Mouse (Mus musculus): ENCODE measurements around the gene Serpine1.
A peak's percentile ranks its signal among the peaks of the same experiment; 100 is the strongest.
"Not testable (repeated sequence)": the region's sequence is repeated elsewhere in the genome, so short reads cannot be mapped to it uniquely, and the experiment has no call there.

The Serpine1 gene

GRCm38 (mm10) chr5:137072079-137072960 is at the start of gene Serpine1:
Serpine1 (minus strand) TSS chr5:137072268.
- peak; percentile 87 to 94 for DNase-seq

- no peak for DNase-seq
Observed at GRCm38 (mm10) chr5:137121280-137121679, 49.2 kb upstream of the Serpine1 start.

GRCm38 (mm10) chr5:137118878-137119277 is 46.8 kb upstream of the Serpine1 start:
- DNase-seq = no peak

GRCm38 (mm10) chr5:137117994-137118393 is 45.9 kb upstream of the Serpine1 start:
- not testable (repeated sequence) for DNase-seq

DNA sequence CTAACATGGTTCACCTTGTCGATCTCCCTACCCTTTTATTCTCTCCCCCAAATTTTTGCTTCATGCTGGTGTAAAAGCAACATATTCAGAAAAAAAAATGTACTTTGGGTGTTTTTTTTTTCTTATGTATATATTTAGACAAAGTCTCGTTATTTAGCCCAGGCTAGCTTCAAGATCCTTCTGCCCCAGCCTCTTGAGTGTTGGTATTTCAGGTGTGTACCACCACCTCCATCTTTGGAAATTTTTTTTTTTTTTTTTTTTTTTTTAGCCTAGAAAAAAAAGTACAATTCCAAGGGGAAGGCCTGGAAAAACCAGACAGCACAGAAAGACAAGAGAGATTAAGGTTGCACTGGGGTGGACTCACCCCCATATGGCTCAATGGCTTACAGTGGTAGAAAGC is 44.9 kb upstream of the Serpine1 start:
- no peak for DNase-seq

DNA sequence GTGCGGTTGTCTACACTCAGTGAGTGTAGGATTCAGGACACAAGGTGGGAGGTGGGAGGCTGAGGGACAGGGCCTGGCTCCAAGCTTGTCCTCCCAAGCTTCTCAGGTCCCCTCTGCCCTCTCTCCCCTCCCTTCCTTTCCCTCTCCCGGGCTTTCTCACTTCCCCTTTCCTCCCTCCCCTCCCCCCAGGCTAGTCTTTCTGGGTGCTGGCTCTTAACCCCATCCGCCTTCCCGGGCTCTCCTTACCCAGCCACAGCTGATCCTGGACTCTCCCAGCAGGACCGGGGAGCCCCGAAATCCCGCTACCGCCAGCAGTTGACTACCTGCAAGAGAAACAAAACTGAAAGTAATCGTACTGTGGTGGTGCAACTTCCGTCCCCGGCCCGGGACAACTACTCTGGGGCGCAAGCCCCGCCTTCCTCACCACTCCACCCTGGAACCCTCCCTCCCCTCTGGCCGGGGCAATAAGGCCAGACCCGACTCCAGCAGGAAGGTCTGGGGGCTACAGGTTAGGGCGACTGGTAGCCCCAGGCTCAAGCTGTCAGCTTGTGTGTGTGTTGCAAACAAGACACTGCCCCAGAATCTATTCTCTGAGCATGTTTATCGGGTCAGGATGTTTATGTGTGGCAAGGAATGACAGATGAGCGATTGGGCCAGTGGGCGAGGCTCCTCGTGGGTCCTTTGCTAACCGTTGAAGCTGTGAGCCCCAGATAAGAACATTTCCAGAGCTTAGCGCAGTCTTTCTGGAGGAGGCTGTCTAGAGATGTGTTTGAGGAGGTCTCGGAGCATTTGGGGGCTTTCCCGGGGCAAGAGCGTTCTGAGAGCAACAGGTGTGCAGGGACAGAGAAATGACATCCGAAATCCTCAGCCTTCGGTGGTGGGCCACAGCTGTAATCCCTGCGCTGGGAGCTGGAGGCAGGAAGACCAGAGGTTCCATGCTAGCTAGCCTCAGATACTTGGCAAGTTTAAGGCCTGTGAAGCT is 44.1 kb upstream of the Serpine1 start, which contains the start of gene Trim56:
Trim56 (minus strand) TSS at position 344 of the 982 bp plus-strand sequence.
- DNase-seq = peak; percentile 87 to 90

GRCm38 (mm10) chr5:137114891-137115561 is 43.0 kb upstream of the Serpine1 start:
- no peak for DNase-seq

DNA sequence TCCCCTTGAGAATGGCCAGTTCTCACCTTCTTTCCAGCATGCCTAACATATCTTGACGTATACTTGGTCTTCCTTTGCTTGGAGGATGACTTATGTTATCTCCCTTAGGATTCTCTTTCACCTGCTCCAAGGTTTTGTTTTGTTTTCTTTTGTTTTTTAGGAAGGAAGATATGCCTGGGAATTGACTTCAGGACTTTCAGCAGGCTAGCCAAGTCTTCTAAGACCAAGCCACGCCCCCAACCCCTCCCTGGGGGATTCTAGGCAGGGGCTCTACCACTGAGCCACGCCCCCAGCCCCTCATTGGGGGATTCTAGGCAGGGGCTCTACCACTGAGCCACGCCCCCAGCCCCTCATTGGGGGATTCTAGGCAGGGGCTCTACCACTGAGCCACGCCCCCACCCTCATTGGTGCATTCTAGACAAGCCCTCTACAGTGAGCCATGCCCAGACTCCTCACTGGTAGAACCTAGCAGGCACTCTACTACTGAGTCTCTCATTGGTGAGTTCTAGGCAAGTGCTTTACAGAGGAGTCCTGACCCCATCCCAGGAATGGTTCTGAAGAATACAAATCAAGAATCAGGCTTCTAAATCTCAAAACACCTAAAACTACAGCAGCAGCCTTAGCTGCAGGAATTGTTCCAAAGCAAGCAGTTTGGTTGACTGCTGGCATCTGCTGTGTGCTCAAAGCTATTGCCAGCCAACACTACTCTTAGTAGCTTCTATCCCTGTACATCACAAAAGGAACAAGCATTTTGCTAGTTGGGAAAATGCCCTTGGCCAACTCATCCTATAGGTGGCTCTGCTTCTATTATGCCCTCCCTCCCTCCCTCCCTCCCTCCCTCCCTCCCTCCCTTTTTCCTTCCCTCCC is 39.7 kb upstream of the Serpine1 start:
- DNase-seq = no peak

DNA sequence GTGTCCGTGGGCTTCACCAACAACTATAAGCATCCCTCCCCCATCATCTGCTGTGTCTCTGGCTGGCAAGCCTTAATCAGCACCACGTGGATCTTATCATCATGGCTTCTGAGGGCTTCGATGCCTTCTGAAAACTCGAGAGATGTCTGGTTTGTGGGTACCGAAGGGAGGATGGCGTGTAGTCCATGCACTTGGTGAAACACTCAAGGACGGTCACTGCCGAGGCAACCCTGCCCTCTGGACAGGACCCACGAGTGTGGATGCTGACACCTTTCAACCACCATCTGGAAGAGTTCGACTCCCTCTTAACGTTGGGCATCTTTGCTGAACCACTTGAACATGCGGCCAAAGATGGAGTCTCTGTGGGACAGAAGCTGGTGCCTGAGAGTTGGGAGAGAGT is 38.8 kb upstream of the Serpine1 start:
- no peak for DNase-seq

DNA sequence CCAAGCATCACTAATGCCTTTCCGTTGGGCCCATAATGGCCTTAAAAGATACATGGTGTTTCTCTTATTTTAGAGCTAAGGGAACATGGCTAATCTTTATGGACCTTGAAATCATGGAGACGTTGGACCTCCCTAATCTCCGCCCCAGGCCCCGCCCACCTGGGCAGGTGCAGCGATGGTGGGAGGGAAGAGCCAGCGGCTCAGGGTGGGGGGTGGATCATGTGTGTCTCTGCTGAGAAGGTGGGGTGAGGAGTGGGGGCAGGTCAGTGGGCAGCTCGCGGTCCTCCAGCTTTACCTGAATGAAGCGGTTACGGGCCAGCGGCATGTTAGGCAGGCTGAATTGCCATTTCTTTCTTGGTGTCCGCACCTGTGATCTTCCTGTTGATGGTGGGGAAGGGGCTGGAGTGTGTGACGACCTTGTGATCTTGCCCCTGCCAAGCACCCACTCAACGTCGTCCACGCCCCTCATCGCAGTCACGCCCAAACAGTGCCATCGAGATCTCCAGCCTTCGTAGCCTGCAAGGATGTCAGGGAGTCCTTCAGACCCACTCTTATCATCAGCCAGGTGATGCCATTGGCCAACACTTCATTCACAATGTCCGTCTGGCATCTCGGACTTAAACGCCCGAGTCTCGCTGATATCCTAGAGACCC is 38.0 kb upstream of the Serpine1 start:
- peak; percentile 52 to 76 for DNase-seq

DNA sequence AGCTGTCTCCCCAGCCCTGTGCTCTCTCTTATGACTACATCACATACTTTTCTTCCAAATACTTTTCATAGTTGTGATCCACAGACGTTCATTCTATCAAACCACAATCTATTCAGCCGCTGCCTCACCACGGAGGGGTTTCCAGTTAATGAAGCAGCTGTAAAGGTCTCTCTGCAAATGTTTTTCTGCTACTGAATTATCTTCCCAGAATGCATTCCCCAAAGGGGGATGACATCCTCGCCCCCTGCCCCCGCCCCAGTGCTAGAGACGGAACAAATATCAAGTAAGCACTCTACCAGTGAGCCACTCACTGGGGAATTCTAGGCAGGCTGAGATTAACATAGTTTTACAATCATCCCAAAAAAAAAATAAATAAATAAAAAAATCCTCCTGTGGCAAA is 36.0 kb upstream of the Serpine1 start:
- DNase-seq = no peak

- DNase-seq = peak; percentile 80
Observed at GRCm38 (mm10) chr5:137107670-137108069, 35.6 kb upstream of the Serpine1 start.

GRCm38 (mm10) chr5:137107024-137107423 is 35.0 kb upstream of the Serpine1 start:
- DNase-seq = peak; percentile 84 to 92

GRCm38 (mm10) chr5:137106434-137106833 is 34.4 kb upstream of the Serpine1 start:
- peak; percentile 55 to 62 for DNase-seq

GRCm38 (mm10) chr5:137103969-137104368 is 31.9 kb upstream of the Serpine1 start:
- no peak for DNase-seq

DNA sequence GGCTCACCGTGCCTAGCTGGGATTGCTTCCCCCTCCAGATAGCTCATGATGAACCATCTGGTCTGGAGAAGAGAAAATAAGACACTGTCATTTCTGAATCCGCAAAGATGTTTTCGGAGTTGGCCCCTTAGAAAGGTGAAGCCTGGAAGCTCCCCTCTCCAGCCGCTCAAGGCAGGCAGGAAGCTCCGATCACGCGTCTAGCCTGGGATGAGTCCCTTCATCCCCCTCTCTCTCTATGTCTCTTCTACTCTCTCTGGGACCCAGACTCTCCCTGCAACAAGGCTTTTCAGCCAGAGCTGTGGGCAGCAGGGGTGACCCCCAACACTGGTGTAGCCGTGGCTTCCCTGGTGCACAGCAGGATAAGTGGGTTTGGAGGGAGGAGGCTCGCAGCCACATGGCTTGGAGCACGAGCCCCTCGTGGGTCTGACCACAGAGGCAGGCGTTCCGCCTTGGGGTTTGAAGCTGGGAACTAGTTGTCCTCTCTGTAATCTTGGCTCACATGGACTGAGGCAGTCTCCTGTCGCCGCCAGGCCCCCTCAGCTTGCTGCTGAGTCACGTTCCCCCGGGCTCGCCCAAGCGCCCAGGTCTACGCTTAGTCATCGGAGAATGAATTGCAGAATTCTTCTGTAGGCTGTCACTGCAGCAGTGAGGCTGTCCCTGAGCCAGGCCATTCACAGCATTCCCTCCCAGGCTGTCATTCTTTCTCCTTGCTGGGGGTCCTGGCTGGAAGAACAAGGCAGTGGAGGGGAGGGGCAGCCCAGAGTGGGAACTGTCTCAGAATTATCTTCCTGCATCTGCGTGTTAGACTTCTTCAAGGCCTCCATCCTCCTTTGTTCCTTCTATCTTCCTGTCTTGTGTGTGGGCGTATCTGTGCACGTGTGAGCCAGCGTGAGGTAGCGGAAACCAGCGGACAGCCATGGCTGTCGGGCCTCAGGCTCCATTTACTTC is 30.8 kb upstream of the Serpine1 start:
- no peak for DNase-seq

DNA sequence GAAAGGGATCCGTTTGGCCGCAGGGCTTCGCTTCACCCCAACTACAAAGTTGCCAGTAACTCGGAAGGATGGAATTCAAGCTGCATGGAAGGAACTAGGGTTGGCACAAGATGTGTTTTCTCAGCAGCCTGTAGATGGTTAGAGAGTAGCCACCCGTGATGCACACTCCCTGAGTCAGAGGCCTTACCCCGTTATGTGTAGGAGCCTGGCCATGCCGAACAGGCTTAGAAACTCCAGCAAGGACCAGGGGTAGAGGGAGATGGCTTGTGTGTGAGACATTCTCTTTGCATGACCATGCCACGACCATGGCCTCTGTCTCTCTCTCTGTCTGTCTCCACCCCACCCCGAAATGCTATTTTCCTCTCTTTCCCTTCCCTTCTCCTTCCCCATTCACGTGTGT is 30.0 kb upstream of the Serpine1 start:
- DNase-seq = no peak

- no peak for DNase-seq
Observed at GRCm38 (mm10) chr5:137100660-137101059, 28.6 kb upstream of the Serpine1 start.

DNA sequence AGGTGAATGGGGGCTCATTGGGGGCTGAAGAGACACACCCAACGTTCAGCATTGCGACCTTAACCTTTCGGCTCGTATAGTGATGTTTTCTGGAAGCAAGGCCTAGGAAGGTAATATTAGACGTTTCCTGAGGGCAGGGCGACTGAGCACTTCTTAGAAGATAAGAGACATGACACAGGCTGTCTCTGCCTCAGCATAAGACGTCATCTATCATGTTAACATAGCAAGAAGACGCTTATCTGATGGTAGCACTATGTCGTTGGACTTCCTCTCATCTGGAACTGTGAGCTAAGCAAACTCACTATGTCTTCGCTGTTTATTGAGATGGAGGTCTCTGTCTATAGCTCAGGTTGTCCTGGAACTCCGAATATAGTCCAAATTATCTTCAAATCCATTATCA is 26.4 kb upstream of the Serpine1 start:
- peak in 1 of 2 experiments; percentile 34 for DNase-seq

DNA sequence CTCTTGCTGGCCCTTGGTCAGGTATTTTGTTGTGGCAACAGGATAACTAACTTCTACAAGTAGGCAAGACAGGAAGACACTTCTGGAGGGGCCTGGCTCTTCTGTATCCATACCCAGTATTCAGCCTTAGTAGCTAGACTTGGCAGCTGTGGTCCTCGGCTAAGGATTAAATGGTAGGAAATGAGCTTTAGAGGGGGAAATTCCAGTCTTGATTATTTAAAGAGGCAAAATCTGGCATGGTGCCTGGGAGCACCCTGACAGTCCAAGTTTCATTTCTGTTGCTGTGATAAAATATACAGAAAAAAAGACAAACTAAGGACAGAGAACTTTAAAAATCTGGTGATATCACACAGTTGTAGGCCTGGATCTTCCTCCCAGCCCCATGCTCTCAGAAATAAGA is 24.0 kb upstream of the Serpine1 start:
- peak; percentile 80 for DNase-seq
